Mouse (Mus musculus) midbrain, postnatal 0 days (tissue): ENCODE results near the gene Inafm1. TPM values are rescaled to one million over a fixed set of nuclear protein-coding genes. Genes with fewer than 3 reads are reported as not detected.

Source experiments
- ATAC-seq: fragments of 200-750 bp; cut with Nextera tagmentation; 2 replicates; pipeline ENCODE4 v1.8.0; 2017; ENCODE audit warnings: moderate number of reproducible peaks, mild to moderate bottlenecking, moderate TSS enrichment, moderate library complexity; ENCODE audit not compliant: low FRiP score
- DNase-seq: peaks from one replicate; pipeline ENCODE4 v3.0.0-alpha.2; 2015; ENCODE audit warnings: low spot score
- H3K27ac ChIP-seq: fragments of 300-500 bp; sonication (generic); 2 replicates; pipeline ENCODE4 v1.5.1; 2014; ENCODE audit warnings: low read depth, mild to moderate bottlenecking, low read length, mixed read lengths
- H3K27me3 ChIP-seq: fragments of 300-500 bp; sonication (generic); 2 replicates; pipeline ENCODE4 v1.6.1; 2014; ENCODE audit warnings: low read length, control low read depth, mixed read lengths; ENCODE audit not compliant: insufficient read depth
- H3K36me3 ChIP-seq: fragments of 300-500 bp; sonication (generic); 2 replicates; pipeline ENCODE4 v1.6.1; 2014; ENCODE audit warnings: low read length, control low read depth, mixed read lengths; ENCODE audit not compliant: insufficient read depth
- H3K4me1 ChIP-seq: fragments of 300-500 bp; sonication (generic); 2 replicates; pipeline ENCODE4 v1.6.1; 2014; ENCODE audit warnings: mild to moderate bottlenecking, control low read depth, antibody characterized with exemption, low read length, mixed read lengths; ENCODE audit not compliant: insufficient read depth
- H3K4me2 ChIP-seq: fragments of 300-500 bp; sonication (generic); 2 replicates; pipeline ENCODE4 v1.6.1; 2014; ENCODE audit warnings: low read depth, mild to moderate bottlenecking, low read length, mixed read lengths; ENCODE audit not compliant: poor library complexity, severe bottlenecking
- H3K4me3 ChIP-seq: fragments of 300-500 bp; sonication (generic); 2 replicates; pipeline ENCODE4 v1.5.1; 2014; ENCODE audit warnings: low read depth, mild to moderate bottlenecking, low read length, moderate library complexity
- H3K9ac ChIP-seq: fragments of 300-500 bp; sonication (generic); replicated peaks from 2 replicates; pipeline ENCODE4 v1.6.1; 2014; ENCODE audit warnings: mild to moderate bottlenecking, low read length, moderate library complexity, mixed read lengths; ENCODE audit not compliant: poor library complexity, severe bottlenecking
- H3K9me3 ChIP-seq: fragments of 300-500 bp; sonication (generic); 2 replicates; pipeline ENCODE4 v1.6.1; 2016; ENCODE audit warnings: low read length, control low read depth
- CTCF ChIP-seq: IDR thresholded peaks from 2 replicates; pipeline ENCODE4 v1.5.1; 2016; ENCODE audit warnings: antibody characterized with exemption, mild to moderate bottlenecking
- WGBS: fragments of 180-500 bp; shearing (Covaris S2); extraction: QIAGEN DNeasy Blood & Tissue Kit; methylation state at CpG from one replicate; pipeline ENCODE4 v1.1.7; 2014; 5-methylcytosine and 5-hydroxymethylcytosine counted together
- polyA plus RNA-seq: library from polyadenylated mRNA; unstranded; fragments of >200 nt; fragmentation: Nextera tagmentation; extraction: Ambion mirVana; gene quantifications from 2 replicates; pipeline ENCODE4 v1.2.1, GENCODE M21; 2015
- total RNA-seq: library from RNA; depleted of rRNA; stranded (reverse); fragments of >200 nt; gene quantifications from 2 replicates; pipeline ENCODE4 v1.2.3, GENCODE M21; 2014

Gene Inafm1
- total and polyA plus RNA-seq, 2 experiments from 2014 or later, result 60.5 to 84.2 TPM

GRCm38 (mm10) chr7:16299419-16300035 is 26.1 kb upstream of the Inafm1 start:
- Histone ChIP-seq H3K36me3 (no peaks in the 10 kb centered on the region), H3K4me3 (peak overlapping the region; percentile 42), H3K9me3 (no peaks in the 10 kb centered on the region), H3K4me1 (peaks cover 4% of the 10 kb centered on the region; the same call in 1 of the 2 replicates), H3K27ac (peak overlapping the region; percentile 67), H3K4me2 (peak overlapping the region; percentile 78), H3K27me3 (no peaks in the 10 kb centered on the region), H3K9ac (peak overlapping the region; percentile 15)
- 0% methylated on average over 52 of the region's 52 CpGs for WGBS
- no peak; the same call in 1 of the 2 replicates for TF ChIP-seq CTCF
- peak; percentile 94 for ATAC-seq
- DNase-seq, result peak; percentile 97

- ATAC-seq (no peak), DNase-seq (no peak)
- Histone ChIP-seq H3K9me3 (no peaks in the 10 kb centered on the region), H3K9ac (no peak overlapping the region), H3K4me3 (peak overlapping the region; percentile 42), H3K27ac (peak overlapping the region; percentile 67), H3K4me2 (peak overlapping the region; percentile 78), H3K27me3 (no peaks in the 10 kb centered on the region), H3K4me1 (peaks cover 4% of the 10 kb centered on the region; the same call in 1 of the 2 replicates), H3K36me3 (no peaks in the 10 kb centered on the region)
- TF ChIP-seq CTCF, result no peak
- 75% methylated on average over 5 of the region's 5 CpGs for WGBS
These were observed 25.5 kb upstream of the Inafm1 start for GRCm38 (mm10) chr7:16298927-16299326.

GRCm38 (mm10) chr7:16297616-16298015 is 24.2 kb upstream of the Inafm1 start:
- peaks cover 4% of the 10 kb centered on the region; the same call in 1 of the 2 replicates for H3K4me1 ChIP-seq

GRCm38 (mm10) chr7:16296766-16297390 is 23.5 kb upstream of the Inafm1 start:
- Histone ChIP-seq H3K36me3 (no peaks in the 10 kb centered on the region), H3K9me3 (no peaks in the 10 kb centered on the region), H3K9ac (peak overlapping the region; percentile 42), H3K4me3 (peak overlapping the region; percentile 34), H3K27me3 (no peaks in the 10 kb centered on the region), H3K27ac (peak overlapping the region; percentile 55; the same call in 1 of the 2 replicates), H3K4me1 (peaks cover 4% of the 10 kb centered on the region; the same call in 1 of the 2 replicates), H3K4me2 (peak overlapping the region; percentile 58)
- DNase-seq (peak; percentile 92), ATAC-seq (peak; percentile 31)
- under 1% methylated on average over 20 of the region's 22 CpGs for WGBS
- TF ChIP-seq CTCF, result peak; percentile 48

More at GRCm38 (mm10) chr7:16297616-16298015, 24.2 kb upstream of the Inafm1 start:
- TF ChIP-seq CTCF, result no peak
- H3K36me3 ChIP-seq, result no peaks in the 10 kb centered on the region
- no peak overlapping the region for H3K27ac ChIP-seq
- WGBS, result 71% methylated on average over 2 of the region's 2 CpGs
- H3K9ac ChIP-seq, result no peak overlapping the region
- no peak for DNase-seq
- no peaks in the 10 kb centered on the region for H3K27me3 ChIP-seq
- 0 out of 2 replicates have a peak overlapping the region, but pooled peaks have one; percentile 34 for H3K4me3 ChIP-seq
- ATAC-seq, result no peak
- no peak overlapping the region for H3K4me2 ChIP-seq
- H3K9me3 ChIP-seq, result no peaks in the 10 kb centered on the region

- H3K9me3 ChIP-seq, result no peaks in the 10 kb centered on the region
- no peak for TF ChIP-seq CTCF
These were observed 22.7 kb upstream of the Inafm1 start for GRCm38 (mm10) chr7:16296146-16296545.

More at GRCm38 (mm10) chr7:16296146-16296545, 22.7 kb upstream of the Inafm1 start:
- ATAC-seq, result no peak
- H3K36me3 ChIP-seq, result no peaks in the 10 kb centered on the region
- WGBS, result 42% methylated on average over 2 of the region's 2 CpGs
- no peaks in the 10 kb centered on the region for H3K27me3 ChIP-seq
- no peak for DNase-seq
- H3K4me2 ChIP-seq, result peak overlapping the region; percentile 77
- no peak overlapping the region; the same call in 1 of the 2 replicates for H3K4me3 ChIP-seq
- H3K4me1 ChIP-seq, result peaks cover 4% of the 10 kb centered on the region; the same call in 1 of the 2 replicates
- 0 out of 2 replicates have a peak overlapping the region, but pooled peaks have one; percentile 19 for H3K27ac ChIP-seq
- H3K9ac ChIP-seq, result no peak overlapping the region
